Mouse (Mus musculus) heart, postnatal 0 days (tissue): ENCODE measurements around the gene Rbms3.

Source experiments
- CTCF ChIP-seq: IDR thresholded peaks from 2 replicates; pipeline ENCODE4 v1.5.1; 2016; ENCODE audit warnings: antibody characterized with exemption, control low read depth, low read depth
- EP300 ChIP-seq: IDR thresholded peaks from 2 replicates; pipeline ENCODE4 v1.6.1; 2016; ENCODE audit warnings: antibody characterized with exemption, low read depth

DNA sequence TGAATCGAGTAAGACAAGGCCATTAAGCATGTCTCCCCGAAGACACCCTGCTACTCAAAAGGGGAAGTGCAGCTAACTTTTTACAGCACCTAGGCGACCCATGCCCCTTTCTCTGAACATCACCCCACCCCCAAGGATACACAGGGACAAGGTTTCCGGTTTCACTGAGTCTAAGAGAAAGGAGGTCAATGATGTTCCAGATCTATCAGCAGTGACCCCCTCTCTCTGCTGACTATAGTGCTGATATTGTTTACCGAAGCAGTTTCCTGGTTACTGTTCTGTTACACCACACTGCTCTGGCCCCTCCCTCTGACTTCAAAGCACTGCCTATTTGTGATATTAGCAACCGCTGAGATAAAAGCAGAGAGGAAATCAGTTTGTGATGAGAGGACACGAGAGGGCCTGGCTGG is 229.4 kb downstream of the Rbms3 start:
- TF ChIP-seq CTCF (no peak), EP300 (no peak)
